Mouse (Mus musculus): ENCODE measurements around the gene Top3a.

Gene Top3a

GRCm38 (mm10) chr11:60711218-60711617, 65.9 kb downstream of the Top3a start:
- DNase-seq (ENCODE audit: low read depth), result no peak

DNA sequence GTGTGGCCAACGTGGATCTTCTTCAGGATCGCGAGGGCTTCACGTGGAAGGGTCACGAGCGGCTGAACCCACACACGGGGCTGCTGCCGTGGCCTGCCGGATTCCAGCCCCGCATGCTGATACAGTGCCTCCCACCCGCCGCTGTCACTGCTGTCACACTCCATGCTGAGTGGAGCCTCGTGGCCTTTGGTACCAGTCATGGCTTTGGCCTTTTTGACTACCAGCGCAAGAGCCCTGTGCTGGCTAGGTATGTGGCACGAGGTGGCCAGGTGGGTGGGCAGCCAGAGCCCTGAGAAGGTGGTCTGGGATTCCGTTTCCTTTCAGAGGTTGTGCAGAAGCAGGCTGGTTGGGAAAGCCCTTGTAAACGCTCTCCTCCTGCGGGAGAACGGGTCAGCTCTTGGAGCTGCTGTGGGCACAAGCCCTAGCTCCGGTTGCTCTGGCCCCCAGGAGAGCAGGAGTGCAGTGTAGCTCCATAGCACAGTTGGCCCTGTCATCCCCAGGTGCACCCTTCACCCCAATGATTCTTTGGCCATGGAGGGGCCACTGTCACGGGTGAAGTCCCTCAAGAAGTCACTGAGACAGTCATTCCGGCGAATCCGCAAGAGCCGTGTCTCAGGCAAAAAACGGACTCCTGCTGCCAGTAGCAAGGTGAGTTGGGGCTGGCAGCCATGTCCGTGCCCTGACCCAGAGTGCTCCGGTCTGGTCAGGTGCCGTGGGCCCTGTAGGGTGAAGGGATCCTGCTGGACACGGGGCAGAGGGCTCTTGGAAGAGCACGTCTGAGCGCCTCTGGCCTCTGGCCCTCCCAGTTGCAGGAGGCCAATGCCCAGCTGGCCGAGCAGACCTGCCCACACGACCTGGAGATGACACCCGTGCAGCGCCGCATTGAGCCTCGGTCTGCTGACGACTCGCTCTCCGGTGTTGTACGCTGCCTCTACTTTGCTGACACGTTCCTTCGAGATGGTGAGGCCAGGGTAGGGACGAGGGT, 67.4 kb downstream of the Top3a start:
- no peak for DNase-seq (ENCODE audit: low read depth)

DNA sequence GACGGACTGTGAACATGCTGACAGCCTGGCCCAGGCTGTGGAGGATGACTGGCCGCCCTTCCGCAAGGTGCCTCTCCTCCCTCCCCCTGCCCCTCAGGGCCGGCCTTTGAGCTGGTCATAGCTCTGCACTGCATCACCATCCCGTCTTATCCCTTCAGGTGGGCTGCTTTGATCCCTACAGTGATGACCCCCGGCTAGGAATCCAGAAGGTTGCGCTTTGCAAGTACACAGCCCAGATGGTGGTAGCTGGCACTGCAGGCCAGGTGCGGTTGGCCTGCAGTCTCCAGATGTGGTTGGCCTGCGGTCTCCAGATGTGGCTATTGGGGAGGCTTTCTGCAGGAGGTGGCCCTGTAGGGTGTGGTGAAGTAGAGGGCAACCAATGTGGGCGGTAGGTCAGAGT, 68.5 kb downstream of the Top3a start:
- no peak for DNase-seq (ENCODE audit: low read depth)

DNA sequence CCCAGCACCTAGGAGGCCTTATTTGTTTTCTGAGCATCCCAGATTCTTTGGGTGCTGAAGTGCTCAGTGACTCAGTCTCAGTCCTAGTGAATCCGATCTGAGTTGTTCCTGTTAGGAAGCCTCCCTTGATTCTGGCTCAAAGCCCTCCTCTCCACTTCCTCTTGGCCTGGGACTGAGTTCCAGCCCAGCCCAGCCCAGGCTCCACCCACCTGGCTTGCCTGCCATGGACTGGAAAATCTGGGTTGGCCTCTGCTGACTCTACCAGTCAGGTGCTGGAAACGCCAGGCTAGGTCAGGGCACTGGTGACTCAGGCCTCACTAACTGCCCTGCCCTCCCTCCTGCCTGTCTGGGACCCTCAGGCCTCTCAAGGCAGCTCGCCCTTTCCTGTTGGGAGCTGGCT, 69.5 kb downstream of the Top3a start:
- peak; percentile 24 for DNase-seq (ENCODE audit: low read depth)

DNA sequence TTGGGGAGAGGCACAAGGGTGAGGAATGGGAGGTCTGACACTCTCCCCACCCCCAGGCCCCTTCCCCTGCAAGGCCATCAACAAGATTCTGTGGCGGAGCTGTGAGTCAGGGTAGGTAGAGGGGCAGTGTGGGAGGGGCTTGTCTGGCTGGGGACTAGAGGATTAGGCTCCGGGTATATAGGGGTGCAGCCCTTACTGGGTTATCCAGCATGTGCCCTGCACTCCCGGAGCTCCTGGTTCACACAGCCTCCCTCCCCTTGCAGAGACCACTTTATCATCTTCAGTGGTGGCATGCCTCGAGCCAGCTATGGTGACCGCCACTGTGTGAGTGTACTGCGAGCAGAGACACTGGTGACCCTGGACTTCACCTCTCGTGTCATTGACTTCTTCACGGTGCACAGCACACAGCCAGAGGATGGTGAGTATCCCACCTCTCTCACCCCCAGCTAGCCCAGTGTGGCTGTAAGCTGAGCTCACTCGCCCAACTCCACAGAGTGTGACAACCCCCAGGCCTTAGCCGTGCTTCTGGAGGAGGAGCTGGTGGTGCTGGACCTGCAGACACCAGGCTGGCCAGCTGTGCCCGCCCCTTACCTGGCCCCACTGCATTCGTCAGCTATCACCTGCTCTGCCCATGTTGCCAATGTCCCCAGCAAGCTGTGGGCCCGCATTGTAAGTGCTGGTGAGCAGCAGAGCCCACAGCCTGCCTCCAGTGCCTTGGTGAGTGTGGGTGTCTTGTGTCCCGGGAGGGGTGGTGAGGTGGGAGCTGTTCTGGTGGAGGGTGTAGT, 70.3 kb downstream of the Top3a start:
- DNase-seq (ENCODE audit: low read depth), result no peak

- no peak for DNase-seq (ENCODE audit: low read depth)
Observed at GRCm38 (mm10) chr11:60706076-60706475, 71.1 kb downstream of the Top3a start.

DNA sequence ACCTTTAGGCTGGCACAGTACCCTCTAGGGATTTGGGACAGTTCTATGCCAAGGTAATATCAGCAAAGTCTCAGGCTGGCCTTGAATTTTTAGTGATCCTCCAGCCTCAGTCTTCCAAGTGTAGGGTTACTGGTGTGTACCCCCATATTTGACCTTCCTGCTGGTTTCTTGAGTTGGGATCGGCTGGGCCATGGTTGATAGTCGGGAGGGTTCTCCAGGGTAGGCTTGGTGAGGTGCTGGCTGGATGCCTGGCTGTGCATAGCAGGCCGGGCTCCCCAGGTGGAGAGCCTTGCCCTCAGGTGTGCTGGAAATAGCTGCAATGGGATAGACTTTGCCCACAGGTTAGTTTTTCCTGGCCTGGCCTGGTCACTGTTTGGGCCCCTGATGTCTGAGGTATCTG, 71.9 kb downstream of the Top3a start:
- DNase-seq (ENCODE audit: low read depth), result no peak

GRCm38 (mm10) chr11:60704023-60704880, 72.9 kb downstream of the Top3a start:
- DNase-seq (ENCODE audit: low read depth), result no peak

DNA sequence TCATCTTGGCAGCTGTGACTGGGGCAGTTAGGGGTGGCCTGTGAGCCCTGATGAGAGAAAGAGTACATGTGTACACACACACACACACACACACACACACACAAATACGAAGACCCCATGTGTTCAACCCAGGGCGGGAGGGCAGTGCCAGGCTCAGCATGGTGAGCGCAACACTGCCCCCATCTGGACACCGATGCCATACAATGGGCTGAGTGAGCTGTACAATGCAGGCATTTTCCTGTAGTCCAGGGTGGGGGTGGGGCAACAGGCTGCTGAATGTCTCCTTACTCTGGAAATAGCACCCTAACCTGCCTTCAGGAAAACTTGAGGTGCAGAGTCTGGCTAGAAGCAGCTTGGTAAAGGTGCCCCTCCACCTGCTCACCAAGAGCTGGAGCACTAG, 74.0 kb downstream of the Top3a start:
- peak; percentile 77 for DNase-seq (ENCODE audit: low read depth)

DNA sequence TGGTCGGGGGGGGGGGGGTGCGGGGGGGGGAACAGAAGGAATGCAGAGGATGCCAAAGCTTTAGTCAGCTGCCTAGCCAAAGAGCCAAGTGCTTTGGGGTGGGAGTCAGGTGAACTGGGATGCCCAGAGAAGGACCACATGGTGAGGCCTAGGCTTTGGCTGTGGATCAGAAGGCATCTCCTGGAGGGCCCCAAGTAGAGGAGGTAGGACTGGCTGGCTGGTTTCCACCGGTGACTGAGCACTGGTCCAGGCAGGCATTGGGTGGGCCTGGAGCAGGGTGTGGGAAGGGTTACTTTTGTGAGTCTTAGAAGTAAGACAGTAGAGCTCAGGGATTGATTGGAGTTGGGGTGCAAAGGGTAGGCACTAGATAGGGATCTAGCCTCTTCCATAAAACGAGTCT, 75.6 kb downstream of the Top3a start:
- no peak for DNase-seq (ENCODE audit: low read depth)

DNA sequence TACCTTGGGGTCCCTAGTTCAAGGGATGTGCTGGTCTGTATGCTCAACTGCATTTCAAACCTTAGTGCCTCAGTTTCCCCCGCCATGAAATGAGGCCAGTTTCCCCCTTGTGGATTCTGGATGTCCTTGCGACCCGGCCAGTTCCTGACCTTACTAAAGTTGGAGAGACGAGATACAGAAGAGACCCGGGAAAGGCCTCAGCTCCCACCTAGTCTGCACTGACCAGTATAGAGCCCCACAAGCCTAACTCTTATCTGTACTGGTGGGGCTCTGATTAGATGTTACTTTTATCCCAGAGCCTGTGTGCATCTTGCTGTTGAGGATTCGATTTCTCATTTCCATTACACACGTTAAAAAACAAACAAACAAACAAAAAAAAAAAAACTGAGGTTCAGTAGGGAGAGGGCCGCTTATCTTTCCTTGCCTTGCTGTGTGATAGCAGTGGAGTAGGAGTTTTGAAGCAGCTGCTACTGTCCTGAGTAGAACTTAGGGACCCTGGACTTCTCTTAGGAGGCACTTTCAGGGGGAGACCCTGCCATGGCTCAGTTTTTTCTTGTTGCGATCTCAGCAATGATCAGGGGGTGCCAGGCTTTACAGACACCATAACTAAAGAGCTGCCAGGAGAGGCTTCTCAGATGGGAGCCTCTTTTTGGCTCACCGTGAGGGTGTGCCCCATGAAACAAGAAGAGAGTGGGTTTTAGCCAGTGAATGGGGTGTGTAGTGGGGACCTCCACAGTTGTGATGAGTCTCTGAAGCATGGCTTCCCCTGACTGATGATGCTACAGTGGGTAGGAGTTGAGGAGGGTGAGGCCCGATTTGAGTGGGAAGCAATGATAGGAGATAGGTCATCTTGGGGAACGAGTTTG, 76.6 kb downstream of the Top3a start:
- peak; percentile 17 for DNase-seq (ENCODE audit: low read depth)

DNA sequence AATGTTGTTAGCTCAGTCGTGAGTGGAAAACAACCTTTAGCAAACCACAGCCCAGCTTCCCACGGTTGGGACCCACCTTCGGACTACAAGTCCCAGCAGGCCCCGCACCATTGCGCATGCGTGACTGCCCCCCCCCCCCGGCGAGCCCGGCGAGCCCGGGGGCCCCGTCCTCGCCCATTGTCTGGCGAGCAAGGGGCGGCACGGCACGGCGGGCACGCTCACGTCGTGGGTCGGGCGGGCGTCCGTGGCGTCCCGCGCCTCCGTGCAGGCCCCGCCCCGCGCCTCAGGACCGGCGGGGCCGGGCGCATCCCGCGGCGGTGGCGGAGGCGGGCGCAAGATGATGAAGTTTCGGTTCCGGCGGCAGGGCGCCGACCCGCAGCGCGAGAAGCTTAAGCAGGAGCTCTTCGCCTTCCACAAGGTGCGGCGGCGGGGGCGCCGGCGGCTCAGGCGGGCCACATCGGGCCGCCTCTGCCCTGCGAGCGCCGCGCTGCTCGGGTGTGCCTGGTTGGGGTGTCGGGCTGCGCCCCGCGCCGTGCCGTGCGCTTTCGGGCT, 77.6 kb downstream of the Top3a start, which contains the start of gene Llgl1:
Llgl1 (plus strand) TSS at position 200 of the 552 bp plus-strand sequence.
- peak; percentile 88 for DNase-seq (ENCODE audit: low read depth)

DNA sequence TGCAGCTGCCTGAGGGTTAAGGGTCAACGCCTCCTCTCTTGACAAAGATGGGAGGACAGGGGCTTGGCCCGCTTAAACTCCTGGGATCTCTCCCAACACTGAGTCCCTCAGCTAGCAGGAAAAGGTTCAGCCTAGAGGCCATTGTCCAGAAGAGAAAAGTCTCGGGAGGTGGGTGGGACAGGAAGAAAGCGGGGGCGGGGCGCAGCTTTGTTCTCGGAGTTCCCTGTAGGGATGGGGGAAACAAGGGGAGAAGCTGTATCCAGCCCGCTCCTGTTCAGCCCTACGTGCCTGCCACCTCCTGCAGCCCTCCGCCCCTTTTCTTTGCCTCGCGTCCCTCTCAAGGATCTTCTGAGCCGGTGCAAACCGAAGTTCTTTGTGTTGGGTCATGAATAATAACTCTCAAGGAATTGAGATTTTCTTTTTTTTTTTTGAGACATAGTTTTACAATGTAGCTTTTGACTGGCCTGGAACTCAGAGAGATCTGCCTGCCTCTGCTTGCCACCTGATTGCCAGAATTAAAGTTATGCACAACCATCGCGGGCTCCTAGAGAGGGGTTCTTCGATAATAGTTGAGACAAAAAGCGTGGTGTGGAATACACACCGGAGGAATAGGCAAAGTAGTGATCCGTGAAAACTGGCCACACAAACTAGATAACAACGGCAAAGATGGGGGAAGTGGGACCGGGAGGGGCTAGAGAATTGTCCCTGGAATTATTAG, 78.2 kb downstream of the Top3a start:
- peak; percentile 68 for DNase-seq (ENCODE audit: low read depth)

DNA sequence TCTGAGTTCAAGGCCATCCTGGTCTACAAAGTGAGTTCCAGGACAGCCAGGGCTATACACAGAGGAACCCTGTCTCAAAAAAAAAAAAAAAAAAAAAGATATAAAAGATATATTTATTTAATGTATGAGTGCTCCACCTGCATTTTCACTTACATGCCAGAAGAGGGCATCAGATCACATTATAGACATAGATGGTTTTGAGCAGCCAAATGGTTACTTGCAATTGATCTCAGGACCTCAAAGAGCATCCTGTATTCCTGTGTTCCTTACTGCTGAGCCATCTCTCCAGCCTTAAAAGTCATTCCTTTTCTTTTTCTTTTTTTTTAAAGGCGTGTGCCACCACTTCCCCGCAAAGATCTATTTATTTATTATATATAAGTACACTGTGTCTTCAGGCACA, 79.6 kb downstream of the Top3a start:
- DNase-seq (ENCODE audit: low read depth), result peak; percentile 75

DNA sequence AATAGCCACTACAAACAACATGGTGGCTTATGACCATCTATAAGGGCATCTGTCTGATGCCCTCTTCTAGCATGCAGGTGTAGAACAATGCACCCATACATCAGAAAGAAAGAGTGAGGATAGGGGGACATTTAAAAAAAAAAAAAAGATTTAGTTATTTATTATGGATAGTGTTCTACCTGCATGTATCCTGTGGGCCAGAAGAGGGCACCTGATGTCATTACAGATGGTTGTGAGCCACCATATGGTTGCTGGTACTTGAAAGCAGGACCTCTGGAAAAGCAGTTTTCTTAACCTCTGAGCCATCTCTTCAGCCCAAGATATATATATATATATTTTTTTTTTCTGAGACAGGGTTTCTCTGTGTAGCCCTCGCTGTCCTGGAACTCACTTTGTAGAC, 81.0 kb downstream of the Top3a start:
- peak; percentile 43 for DNase-seq (ENCODE audit: low read depth)
